Mouse (Mus musculus): ENCODE data around the gene Auh. TPM values are rescaled to one million over a fixed set of nuclear protein-coding genes. Genes with fewer than 3 reads are reported as not detected.

Auh gene
- polyA plus RNA-seq, 1 experiment from 2014 or later: 38.6 TPM

GRCm38 (mm10) chr13:52849394-52849801 is 80.1 kb downstream of the Auh start:
- Histone ChIP-seq H3K27me3 (replicated peaks; ENCODE audit: control insufficient read depth, insufficient read depth, low read length) (no peaks in the 10 kb centered on the region), H3K9ac (ENCODE audit: low read length) (no peak overlapping the region), H3K4me2 (ENCODE audit: low read length) (no peak overlapping the region), H3K27ac (ENCODE audit: low read depth) (no peak overlapping the region), H3K4me1 (replicated peaks; ENCODE audit: control insufficient read depth, insufficient read depth, low read length) (peaks cover 8% of the 10 kb centered on the region; the same call in 1 of the 2 replicates), H3K9me3 (ENCODE audit: control insufficient read depth, low read length) (no peaks in the 10 kb centered on the region), H3K36me3 (ENCODE audit: control insufficient read depth, insufficient read depth, low read length) (no peaks in the 10 kb centered on the region), H3K4me3 (ENCODE audit: low read depth, low read length) (no peak overlapping the region)
- 85% methylated on average over 9 of the region's 9 CpGs for WGBS
- DNase-seq (ENCODE audit: low spot score) (no peak), ATAC-seq (replicated peaks; ENCODE audit: low FRiP score, low TSS enrichment, low read depth) (no peak)

DNA sequence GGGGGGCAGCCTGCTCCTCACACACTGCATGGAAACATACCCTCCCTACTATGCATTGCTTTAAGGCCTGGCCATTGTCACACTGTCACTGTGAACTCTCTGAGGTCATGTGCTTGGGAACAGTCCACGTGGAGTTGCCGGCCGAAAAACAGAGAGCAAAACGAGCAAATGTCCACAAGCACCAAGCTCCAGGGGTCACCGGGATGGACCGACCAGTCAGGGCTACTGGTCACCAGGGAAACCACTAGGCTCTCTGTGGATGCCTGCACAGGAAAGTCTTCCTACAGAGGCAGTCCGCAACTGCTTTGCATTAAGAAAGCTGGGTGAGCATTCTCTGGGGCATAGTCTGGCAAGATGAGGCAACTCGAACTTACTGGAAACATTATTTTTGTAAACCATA is 82.0 kb downstream of the Auh start:
- WGBS: 67% methylated on average over 8 of the region's 8 CpGs
- ATAC-seq (replicated peaks; ENCODE audit: low FRiP score, low TSS enrichment, low read depth) (no peak), DNase-seq (ENCODE audit: low spot score) (no peak)
- Histone ChIP-seq H3K4me2 (ENCODE audit: low read length) (no peak overlapping the region), H3K9me3 (ENCODE audit: control insufficient read depth, low read length) (no peaks in the 10 kb centered on the region), H3K27ac (ENCODE audit: low read depth) (no peak overlapping the region), H3K36me3 (ENCODE audit: control insufficient read depth, insufficient read depth, low read length) (no peaks in the 10 kb centered on the region), H3K4me3 (ENCODE audit: low read depth, low read length) (no peak overlapping the region), H3K9ac (ENCODE audit: low read length) (no peak overlapping the region), H3K27me3 (replicated peaks; ENCODE audit: control insufficient read depth, insufficient read depth, low read length) (no peaks in the 10 kb centered on the region), H3K4me1 (replicated peaks; ENCODE audit: control insufficient read depth, insufficient read depth, low read length) (peaks cover 25% of the 10 kb centered on the region)

DNA sequence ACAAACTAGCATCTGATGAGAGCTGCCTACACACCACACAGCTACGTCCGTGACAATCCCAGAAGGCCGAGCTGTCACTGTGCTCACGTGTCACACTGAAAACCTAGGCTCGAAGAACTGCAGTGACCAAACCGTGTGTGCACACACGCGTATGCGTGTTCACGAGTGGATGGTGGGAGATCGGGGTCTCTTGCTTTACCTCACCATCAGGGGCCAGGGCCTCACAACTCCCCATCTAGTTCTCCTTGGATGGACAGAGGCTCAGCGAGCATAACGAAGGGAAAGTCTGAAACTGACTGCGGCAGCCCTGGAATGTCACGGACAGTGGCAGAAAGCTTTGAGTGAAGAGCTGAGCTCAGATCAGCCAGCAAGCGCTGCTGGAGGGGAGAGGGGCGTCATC is 82.4 kb downstream of the Auh start:
- Histone ChIP-seq H3K9ac (ENCODE audit: low read length) (no peak overlapping the region), H3K27me3 (replicated peaks; ENCODE audit: control insufficient read depth, insufficient read depth, low read length) (no peaks in the 10 kb centered on the region), H3K27ac (ENCODE audit: low read depth) (no peak overlapping the region), H3K4me3 (ENCODE audit: low read depth, low read length) (no peak overlapping the region), H3K9me3 (ENCODE audit: control insufficient read depth, low read length) (no peaks in the 10 kb centered on the region), H3K36me3 (ENCODE audit: control insufficient read depth, insufficient read depth, low read length) (no peaks in the 10 kb centered on the region), H3K4me2 (ENCODE audit: low read length) (no peak overlapping the region), H3K4me1 (replicated peaks; ENCODE audit: control insufficient read depth, insufficient read depth, low read length) (peaks cover 25% of the 10 kb centered on the region)
- ATAC-seq (replicated peaks; ENCODE audit: low FRiP score, low TSS enrichment, low read depth): no peak
- DNase-seq (ENCODE audit: low spot score): no peak
- WGBS: 88% methylated on average over 17 of the region's 17 CpGs

GRCm38 (mm10) chr13:52845618-52846017 is 83.9 kb downstream of the Auh start:
- H3K9me3 ChIP-seq (ENCODE audit: control insufficient read depth, low read length): no peaks in the 10 kb centered on the region

DNA sequence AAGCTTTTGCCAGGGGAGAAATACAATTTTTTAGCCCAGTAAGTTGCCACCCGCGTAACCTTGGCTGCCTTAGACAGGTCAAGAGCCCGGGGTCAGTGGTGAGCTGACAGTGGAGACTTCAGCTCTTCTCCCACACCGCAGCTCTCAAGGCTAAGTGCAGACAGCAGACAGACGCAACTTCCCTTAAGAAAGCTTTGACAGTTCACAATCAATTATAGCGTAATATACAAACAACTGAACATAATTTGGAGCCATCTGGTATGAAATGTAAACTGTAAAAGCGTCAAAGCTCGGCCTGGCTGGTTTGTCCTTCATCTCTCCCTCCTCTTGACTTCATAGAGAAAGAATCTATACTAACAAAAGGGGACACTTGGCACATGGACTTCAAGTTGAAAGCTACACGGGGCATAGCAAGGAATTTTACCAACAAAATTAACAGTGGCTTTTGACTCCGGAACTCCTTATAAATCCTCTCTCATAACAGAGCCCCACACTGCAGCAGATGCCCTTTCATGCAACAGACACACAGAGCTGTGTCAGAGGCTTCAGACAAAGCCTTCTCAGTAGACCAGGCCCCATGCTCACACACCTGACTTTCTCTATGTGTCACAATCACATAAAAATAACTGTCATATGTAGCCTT is 85.8 kb downstream of the Auh start:
- Histone ChIP-seq H3K27me3 (replicated peaks; ENCODE audit: control insufficient read depth, insufficient read depth, low read length) (no peaks in the 10 kb centered on the region), H3K4me2 (ENCODE audit: low read length) (no peak overlapping the region), H3K36me3 (ENCODE audit: control insufficient read depth, insufficient read depth, low read length) (no peaks in the 10 kb centered on the region), H3K4me3 (ENCODE audit: low read depth, low read length) (no peak overlapping the region), H3K9ac (ENCODE audit: low read length) (no peak overlapping the region), H3K9me3 (ENCODE audit: control insufficient read depth, low read length) (no peaks in the 10 kb centered on the region), H3K4me1 (replicated peaks; ENCODE audit: control insufficient read depth, insufficient read depth, low read length) (peaks cover 25% of the 10 kb centered on the region), H3K27ac (ENCODE audit: low read depth) (no peak overlapping the region)
- 29% methylated on average over 10 of the region's 10 CpGs for WGBS
- DNase-seq (ENCODE audit: low spot score) (no peak), ATAC-seq (replicated peaks; ENCODE audit: low FRiP score, low TSS enrichment, low read depth) (no peak)

More at GRCm38 (mm10) chr13:52845618-52846017, 83.9 kb downstream of the Auh start:
- DNase-seq (ENCODE audit: low spot score) (no peak), ATAC-seq (replicated peaks; ENCODE audit: low FRiP score, low TSS enrichment, low read depth) (no peak)
- Histone ChIP-seq H3K27ac (ENCODE audit: low read depth) (no peak overlapping the region), H3K36me3 (ENCODE audit: control insufficient read depth, insufficient read depth, low read length) (no peaks in the 10 kb centered on the region), H3K27me3 (replicated peaks; ENCODE audit: control insufficient read depth, insufficient read depth, low read length) (no peaks in the 10 kb centered on the region), H3K4me3 (ENCODE audit: low read depth, low read length) (no peak overlapping the region), H3K9ac (ENCODE audit: low read length) (no peak overlapping the region), H3K4me1 (replicated peaks; ENCODE audit: control insufficient read depth, insufficient read depth, low read length) (peaks cover 25% of the 10 kb centered on the region), H3K4me2 (ENCODE audit: low read length) (no peak overlapping the region)
- WGBS: 91% methylated on average over 4 of the region's 4 CpGs

- ATAC-seq (replicated peaks; ENCODE audit: low FRiP score, low TSS enrichment, low read depth) (no peak), DNase-seq (ENCODE audit: low spot score) (no peak)
- H3K36me3 ChIP-seq (ENCODE audit: control insufficient read depth, insufficient read depth, low read length): peaks cover 14% of the 10 kb centered on the region; the same call in 1 of the 2 replicates
- 88% methylated on average over 8 of the region's 8 CpGs for WGBS
- H3K4me3 ChIP-seq (ENCODE audit: low read depth, low read length): no peak overlapping the region
- H3K27ac ChIP-seq (ENCODE audit: low read depth): no peak overlapping the region
- H3K4me2 ChIP-seq (ENCODE audit: low read length): no peak overlapping the region
- no peaks in the 10 kb centered on the region for H3K4me1 ChIP-seq (replicated peaks; ENCODE audit: control insufficient read depth, insufficient read depth, low read length)
- no peaks in the 10 kb centered on the region for H3K27me3 ChIP-seq (replicated peaks; ENCODE audit: control insufficient read depth, insufficient read depth, low read length)
- no peaks in the 10 kb centered on the region for H3K9me3 ChIP-seq (ENCODE audit: control insufficient read depth, low read length)
- no peak overlapping the region for H3K9ac ChIP-seq (ENCODE audit: low read length)
Observed at GRCm38 (mm10) chr13:52836231-52836630, 93.2 kb downstream of the Auh start.

GRCm38 (mm10) chr13:52834591-52834990 is 94.9 kb downstream of the Auh start:
- Histone ChIP-seq H3K27me3 (replicated peaks; ENCODE audit: control insufficient read depth, insufficient read depth, low read length) (no peaks in the 10 kb centered on the region), H3K9ac (ENCODE audit: low read length) (no peak overlapping the region), H3K4me1 (replicated peaks; ENCODE audit: control insufficient read depth, insufficient read depth, low read length) (no peaks in the 10 kb centered on the region), H3K4me2 (ENCODE audit: low read length) (no peak overlapping the region), H3K4me3 (ENCODE audit: low read depth, low read length) (no peak overlapping the region), H3K9me3 (ENCODE audit: control insufficient read depth, low read length) (no peaks in the 10 kb centered on the region), H3K27ac (ENCODE audit: low read depth) (no peak overlapping the region), H3K36me3 (ENCODE audit: control insufficient read depth, insufficient read depth, low read length) (peaks cover 14% of the 10 kb centered on the region; the same call in 1 of the 2 replicates)
- DNase-seq (ENCODE audit: low spot score) (no peak), ATAC-seq (replicated peaks; ENCODE audit: low FRiP score, low TSS enrichment, low read depth) (no peak)
- WGBS: 76% methylated on average over 8 of the region's 8 CpGs

GRCm38 (mm10) chr13:52833748-52834147 is 95.7 kb downstream of the Auh start:
- H3K4me1 ChIP-seq (replicated peaks; ENCODE audit: control insufficient read depth, insufficient read depth, low read length): no peaks in the 10 kb centered on the region
- ATAC-seq (replicated peaks; ENCODE audit: low FRiP score, low TSS enrichment, low read depth) (no peak), DNase-seq (ENCODE audit: low spot score) (no peak)
- no peak overlapping the region for H3K4me3 ChIP-seq (ENCODE audit: low read depth, low read length)
- WGBS: 86% methylated on average over 2 of the region's 2 CpGs
- H3K27me3 ChIP-seq (replicated peaks; ENCODE audit: control insufficient read depth, insufficient read depth, low read length): no peaks in the 10 kb centered on the region
- no peaks in the 10 kb centered on the region for H3K9me3 ChIP-seq (ENCODE audit: control insufficient read depth, low read length)
- no peak overlapping the region for H3K4me2 ChIP-seq (ENCODE audit: low read length)
- no peak overlapping the region for H3K9ac ChIP-seq (ENCODE audit: low read length)
- H3K36me3 ChIP-seq (ENCODE audit: control insufficient read depth, insufficient read depth, low read length): peaks cover 14% of the 10 kb centered on the region; the same call in 1 of the 2 replicates
- no peak overlapping the region for H3K27ac ChIP-seq (ENCODE audit: low read depth)

- Histone ChIP-seq H3K27me3 (replicated peaks; ENCODE audit: control insufficient read depth, insufficient read depth, low read length) (no peaks in the 10 kb centered on the region), H3K4me2 (ENCODE audit: low read length) (no peak overlapping the region), H3K9ac (ENCODE audit: low read length) (no peak overlapping the region), H3K4me1 (replicated peaks; ENCODE audit: control insufficient read depth, insufficient read depth, low read length) (peaks cover 3% of the 10 kb centered on the region; the same call in 1 of the 2 replicates), H3K4me3 (ENCODE audit: low read depth, low read length) (no peak overlapping the region), H3K9me3 (ENCODE audit: control insufficient read depth, low read length) (no peaks in the 10 kb centered on the region), H3K36me3 (ENCODE audit: control insufficient read depth, insufficient read depth, low read length) (peaks cover 14% of the 10 kb centered on the region; the same call in 1 of the 2 replicates), H3K27ac (ENCODE audit: low read depth) (no peak overlapping the region)
- ATAC-seq (replicated peaks; ENCODE audit: low FRiP score, low TSS enrichment, low read depth): no peak
- 72% methylated on average over 4 of the region's 4 CpGs for WGBS
- no peak for DNase-seq (ENCODE audit: low spot score)
Observed at GRCm38 (mm10) chr13:52833220-52833619, 96.3 kb downstream of the Auh start.

Data from intestine, embryonic 14.5 days (tissue).